Mouse (Mus musculus): ENCODE results near the gene Erg. TPM values are rescaled to one million over a fixed set of nuclear protein-coding genes. Genes with fewer than 3 reads are reported as not detected.

Erg gene
- not detected for polyA plus RNA-seq (2017; shearing (Covaris generic))

GRCm38 (mm10) chr16:95586311-95586602 is at the start of gene Erg:
Erg (minus strand) TSS chr16:95586593.

Other genes with a start within 250 kb of the Erg start
- gene Ets2, start 115.5 kb upstream of the Erg start, polyA plus RNA-seq (2017; shearing (Covaris generic)) = 12.9 TPM